Mouse (Mus musculus) kidney, adult 11 months (tissue): ENCODE data around the gene Sorcs3.

Experiments used
- DNase-seq: peaks from one replicate; pipeline ENCODE4 v3.0.0; 2022

The Sorcs3 gene

DNA sequence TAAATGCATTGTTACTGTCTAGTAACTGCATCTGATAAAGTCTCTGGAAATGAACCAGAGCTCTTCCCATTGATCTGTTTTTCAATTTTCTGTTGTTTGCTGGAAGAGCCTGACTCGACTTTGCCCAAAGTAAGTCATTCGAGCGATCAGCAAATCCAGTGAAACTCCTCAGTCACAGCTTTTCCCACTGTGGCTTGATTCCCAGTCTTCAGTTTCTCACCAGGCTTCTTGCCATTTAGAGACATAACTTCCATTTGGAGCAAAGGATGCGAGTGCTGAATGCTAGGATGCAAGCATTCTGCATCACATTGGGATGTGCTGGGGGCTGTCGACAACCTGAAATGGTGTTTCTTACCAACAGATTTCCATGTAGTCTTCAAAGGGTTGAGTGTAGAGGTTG, 521.8 kb downstream of the Sorcs3 start:
- DNase-seq: no peak

DNA sequence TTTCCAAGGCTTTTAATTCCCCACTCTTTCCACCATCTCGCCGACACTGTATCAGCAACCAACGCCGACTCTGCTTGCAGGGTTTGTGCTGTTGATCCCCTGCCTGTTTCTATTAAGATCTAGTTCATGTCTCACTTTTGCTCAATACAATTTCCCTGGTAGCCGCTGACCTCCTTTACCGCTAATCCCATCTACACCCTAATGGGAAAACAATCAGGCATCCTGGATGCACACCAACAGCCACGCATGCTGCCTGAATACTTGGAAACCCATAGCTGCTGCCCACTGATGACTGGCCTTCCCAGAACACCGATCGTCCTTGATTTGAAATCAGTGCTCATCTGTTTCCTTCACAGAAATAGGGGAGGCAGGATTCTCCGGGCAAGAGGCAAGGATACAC, 525.9 kb downstream of the Sorcs3 start:
- no peak for DNase-seq

DNA sequence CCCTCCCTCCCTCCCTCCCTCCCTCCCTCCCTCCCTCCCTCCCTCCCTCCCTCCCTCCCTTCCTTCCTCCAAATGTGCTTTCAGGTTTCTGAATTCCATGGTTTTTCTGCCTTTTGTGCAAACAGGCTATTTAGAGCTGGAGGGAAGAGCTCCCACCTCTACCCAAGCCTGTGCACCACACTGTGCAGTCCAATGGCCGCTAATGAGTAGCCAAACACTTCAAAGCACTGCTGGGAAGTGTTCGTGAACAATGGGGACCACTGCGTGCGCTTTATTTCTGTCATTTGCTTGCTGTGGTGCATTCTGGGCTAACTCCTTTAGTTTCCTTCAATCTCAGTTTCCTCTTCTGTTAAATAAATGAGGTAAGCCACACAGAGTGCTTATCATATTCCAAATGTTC, 528.5 kb downstream of the Sorcs3 start:
- DNase-seq: no peak

DNA sequence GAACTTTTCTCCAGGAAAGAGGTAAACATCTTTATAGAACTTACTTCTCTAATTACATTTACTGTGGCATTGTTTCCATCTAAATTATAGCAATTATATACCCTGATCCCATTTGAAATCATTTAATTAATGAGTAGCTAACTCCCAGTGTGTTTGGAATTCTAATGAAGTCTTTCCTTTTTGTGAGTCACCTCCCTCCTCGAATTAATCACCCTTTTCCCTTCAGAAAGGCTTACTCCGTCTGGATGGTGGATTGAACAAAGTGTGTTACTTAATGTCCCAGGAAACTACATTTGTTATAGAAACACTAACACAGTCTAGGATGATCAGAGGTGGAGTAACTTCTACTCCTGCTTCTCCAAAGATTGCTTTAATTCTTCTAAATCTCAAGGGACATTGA, 531.7 kb downstream of the Sorcs3 start:
- DNase-seq: no peak

DNA sequence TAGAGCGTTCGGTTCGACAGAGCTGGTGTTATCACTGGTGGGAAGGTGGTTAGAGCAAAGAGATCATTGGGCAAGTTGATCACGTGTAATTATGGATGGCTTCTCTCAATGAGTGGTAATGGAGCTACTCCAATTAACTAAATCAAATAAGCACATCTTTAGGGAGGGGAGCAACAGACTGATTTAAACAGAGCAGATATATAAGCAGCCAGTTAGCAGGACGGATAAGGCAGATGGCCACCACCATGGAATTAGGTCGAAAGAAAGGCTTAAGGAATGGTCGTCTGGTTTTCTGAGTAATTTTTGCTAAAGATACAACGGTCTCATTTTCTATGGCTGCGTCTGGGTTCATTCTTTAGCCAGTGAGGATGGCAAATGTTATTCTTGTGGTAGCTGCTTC, 549.3 kb downstream of the Sorcs3 start:
- no peak for DNase-seq

DNA sequence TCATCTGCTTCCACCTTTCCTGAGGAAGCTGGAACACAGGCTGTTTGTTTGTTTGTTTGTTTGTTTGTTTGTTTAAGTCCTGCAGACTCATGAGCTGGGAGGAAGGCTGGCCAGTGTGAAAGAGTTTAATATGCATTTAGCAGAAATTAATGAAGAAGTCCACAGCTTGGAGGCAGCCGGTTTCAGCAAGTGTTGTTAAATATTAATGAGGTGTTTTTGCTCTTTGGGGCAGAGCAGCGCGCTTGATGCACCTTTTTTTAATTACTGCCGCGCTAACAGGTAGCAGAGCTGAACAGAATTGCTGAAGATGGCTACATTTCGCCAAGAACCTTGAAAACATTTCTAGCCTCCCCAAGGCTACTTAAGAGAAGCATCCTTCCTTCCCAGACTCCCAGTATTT, 551.0 kb downstream of the Sorcs3 start:
- peak; percentile 39 for DNase-seq

DNA sequence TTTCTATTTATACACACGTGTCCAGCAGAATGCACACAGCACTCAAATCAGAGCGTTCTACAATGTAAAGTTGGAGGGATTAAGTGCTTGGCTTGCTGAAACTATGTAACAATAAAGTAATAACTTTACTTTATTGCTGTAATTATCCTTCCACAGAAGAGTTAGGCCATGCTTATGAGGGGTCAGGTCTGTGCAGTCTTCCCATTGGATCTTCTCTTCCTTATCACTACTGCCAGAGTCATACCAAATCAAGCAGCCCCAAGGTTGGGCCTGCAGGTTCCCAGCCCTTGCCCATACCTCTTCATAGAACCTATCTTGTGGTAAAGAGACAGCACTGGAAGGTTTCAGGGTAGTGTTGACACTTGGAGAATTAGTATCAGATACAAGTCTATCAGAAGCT, 560.7 kb downstream of the Sorcs3 start:
- no peak for DNase-seq

DNA sequence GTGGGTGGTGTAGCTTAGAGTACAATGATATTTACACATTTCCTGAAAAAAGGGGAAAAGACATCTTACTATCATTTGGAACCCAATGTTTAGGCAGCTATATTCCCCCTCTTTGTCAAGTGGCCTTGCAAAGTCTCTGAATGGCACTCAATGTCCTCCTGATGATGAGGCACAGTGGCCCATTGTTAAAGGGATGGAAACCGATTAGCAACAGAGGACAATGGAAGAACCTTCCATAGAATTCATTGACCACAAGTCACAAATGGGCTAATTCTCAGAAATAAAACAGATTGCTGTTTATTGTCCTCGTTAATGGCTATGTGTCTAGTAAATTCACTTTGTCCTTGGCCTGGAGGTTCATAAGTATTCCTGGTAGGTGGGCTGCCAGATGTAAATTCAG, 565.7 kb downstream of the Sorcs3 start:
- DNase-seq: no peak

DNA sequence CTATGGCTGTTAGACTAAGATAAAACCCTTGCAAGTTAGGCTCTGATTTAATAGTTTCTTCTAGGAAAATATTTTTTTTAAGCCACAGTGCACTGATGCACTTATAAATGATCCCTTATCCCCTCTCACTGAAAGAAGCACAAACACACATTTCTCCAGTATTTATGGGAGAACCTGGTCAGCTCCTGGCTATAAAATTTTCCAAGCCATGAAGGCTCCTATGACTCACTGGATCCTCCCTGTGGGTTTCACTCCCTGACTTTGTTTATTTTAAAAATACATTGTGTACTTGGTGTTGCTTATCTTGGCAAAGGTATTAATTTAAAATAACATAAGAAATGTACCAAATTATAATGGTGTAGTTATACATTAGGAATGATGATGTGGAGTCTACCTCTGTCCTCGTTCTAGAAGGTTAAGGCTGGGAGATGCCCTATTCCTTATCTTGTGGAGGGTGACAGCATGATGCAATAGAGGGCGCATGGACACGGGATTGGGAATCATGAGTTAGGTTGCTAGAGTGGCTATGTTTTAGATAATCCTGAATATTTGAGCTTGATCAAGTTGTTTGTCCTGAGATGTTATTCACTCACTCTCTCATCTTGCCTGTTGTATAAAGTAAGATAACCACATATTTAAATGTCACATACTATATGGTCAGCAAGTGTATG, 573.4 kb downstream of the Sorcs3 start:
- no peak for DNase-seq

DNA sequence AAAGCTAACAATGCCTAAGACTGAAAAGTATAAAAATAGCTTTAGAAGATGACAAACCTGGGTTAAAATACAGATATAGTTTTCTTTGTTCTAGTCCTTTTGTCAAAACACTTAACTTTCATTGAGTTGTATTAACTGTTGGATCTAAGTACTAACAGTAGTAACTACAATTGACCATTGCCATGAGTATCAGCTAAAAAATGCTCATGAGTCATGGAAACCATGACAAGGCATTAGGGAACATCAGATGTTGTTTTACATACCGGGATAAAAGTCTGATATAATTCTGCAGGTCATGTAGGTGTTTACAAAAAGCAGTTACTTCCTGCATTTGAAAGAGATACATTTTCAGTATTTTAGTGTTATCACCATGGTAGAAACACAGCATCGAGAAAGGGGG, 575.0 kb downstream of the Sorcs3 start:
- DNase-seq: no peak

DNA sequence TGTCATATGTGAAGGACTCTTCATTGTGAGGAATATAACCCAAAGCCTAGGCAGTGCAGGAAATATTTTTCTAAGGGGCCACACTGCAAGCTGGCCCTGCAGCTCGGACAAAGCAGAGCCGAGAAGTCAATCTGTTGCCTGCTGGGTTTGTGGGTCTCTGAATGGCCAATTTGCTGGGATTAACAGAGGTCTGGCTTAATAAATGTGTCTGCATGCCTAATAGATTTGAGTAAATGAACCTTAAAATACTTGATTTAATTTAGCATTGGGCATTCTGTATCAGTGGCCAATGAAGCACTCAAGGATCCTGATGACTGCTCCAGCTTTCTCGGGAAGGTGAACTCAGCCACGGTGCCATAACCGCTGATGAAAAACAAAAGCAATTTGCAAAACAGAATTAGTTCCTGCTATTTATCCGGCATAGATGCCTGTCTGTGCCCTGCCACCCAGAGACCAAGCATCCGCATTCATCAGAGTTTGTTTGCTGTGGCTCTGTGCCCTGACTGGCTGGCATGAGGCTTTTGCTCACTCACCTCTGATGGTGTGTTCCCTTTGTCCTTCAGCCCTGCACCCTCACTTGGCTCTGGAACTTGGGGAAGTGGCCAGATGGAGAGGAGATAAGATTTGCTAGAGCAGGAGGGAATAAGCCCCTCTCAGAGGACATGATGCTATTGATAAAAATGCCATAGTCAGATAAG, 576.3 kb downstream of the Sorcs3 start:
- DNase-seq: peak; percentile 65

DNA sequence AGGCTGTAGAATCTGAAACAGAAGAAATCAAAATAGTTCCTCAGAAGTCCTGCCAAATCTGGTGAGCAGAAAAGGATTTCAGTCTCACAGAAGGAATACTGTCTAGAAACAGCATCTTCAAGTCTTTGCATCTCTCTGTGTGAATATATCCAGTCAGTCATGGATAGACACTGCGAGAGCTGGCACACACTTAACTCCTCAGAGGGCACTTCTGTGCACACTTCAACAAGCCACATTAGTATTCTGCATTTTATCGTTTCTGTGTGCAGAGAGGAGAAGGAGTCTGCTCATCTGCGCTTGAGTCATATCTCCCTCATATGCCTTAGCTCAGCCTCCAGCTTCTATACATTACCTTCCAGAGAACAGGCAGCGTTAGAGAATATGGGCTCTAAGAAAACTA, 581.4 kb downstream of the Sorcs3 start:
- DNase-seq: no peak

DNA sequence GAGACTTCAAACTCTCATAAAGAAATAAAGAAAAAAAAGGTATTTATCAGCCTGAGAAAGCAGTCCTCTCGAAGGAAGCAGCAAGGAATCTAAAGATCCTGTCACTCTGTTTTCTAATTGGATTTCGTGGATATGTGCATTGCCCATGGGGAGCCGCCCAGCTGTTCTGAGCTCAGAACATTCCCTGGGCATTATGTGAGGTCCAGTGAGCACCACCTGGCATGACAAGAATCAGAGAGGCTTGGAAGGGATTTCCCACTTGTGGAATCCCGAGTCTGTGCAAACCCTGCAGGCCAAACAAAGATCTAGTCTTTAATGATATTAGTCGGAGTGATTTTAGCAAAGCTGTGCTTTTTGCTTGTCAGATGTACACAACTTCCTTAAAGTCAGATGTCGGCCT, 598.7 kb downstream of the Sorcs3 start:
- DNase-seq: no peak

DNA sequence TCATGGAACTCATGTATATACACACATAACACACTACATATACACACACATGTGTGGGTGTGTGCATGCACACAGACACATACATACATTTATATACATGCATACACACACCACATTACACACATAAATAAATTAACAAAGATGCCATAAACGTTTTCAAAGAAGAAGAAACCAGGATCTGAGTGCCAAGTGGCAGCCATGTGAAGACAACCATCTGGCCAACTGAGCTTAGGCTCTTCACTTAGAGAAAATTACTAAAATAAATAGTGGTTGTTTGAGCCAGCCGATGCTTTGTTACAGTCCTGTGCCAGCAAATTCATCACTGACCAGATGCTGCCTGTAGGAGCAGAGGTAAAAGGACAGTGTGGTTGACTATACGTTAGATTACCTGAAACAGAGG, 605.7 kb downstream of the Sorcs3 start:
- no peak for DNase-seq

DNA sequence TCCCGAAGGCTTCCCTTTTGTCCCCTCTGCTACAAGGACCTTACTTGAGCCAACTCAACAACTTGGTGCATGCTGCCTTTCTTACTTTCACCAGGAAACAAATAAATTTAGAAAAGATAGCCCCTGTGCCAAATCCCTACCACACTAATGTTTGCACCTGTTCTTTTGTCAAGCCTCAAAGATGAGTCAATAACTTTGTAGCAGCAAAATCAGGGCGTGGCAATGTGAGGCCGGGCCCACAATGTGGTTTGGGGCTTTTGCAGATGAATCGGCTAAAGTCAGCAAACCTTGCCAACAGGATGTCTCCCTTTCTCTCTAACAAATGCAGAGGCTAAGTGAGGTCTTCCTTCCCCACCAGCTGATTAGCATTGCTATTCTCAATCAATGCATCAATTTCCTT, 608.0 kb downstream of the Sorcs3 start:
- no peak for DNase-seq

DNA sequence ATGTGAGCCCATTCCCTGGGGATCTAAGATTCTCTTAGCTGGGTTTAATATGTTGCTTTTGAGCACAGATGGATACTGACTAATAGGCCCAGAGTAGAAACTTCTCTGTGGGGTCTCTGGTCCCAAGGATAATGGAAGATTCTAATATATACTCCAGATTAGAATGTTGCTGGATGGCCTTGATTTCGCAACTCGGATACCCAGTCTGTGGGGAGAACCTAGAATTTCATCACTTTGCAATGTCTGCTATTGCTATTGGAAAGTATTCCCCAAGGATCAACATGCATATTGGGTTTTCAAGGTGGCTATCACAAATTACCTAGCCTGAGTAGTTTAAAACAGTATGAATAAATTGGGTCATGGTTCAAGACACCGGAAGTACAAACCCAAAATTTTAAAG, 609.2 kb downstream of the Sorcs3 start:
- no peak for DNase-seq

DNA sequence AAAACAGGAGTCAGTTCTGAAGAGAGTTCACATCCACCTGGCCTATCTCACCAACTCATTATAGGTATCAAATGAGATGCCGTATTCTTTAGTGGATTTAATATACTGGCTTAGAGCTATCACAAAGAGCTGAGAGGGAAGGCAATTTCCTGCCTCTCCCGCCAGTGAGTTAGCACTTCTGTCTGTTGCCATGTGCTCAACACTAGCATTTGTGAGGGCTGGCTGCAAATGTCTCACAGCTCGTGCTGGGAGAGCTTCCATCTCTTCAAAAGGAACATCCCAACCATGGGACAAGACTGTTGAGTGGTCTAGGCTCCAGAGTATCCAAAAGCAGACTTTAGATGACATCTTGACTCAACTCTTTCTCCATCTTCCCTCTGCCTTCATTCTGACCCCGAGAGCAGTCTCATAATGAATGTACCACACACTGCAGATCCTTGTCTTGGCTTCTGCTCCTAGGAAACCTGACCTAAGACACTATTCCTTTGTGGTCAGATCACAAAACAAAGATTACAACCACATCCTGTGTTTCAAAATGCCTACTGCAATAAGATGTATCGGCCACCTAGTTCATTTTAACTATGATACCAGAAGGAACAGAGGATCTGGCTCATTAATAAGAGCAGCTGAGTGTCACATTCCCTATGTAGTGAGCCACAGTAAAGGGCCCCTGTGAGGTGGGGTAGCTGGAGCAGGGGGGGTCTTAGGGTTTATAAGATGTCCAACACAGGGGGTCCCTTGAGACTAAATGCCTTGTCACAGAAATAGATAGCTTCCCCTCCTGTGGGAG, 614.9 kb downstream of the Sorcs3 start:
- no peak for DNase-seq

DNA sequence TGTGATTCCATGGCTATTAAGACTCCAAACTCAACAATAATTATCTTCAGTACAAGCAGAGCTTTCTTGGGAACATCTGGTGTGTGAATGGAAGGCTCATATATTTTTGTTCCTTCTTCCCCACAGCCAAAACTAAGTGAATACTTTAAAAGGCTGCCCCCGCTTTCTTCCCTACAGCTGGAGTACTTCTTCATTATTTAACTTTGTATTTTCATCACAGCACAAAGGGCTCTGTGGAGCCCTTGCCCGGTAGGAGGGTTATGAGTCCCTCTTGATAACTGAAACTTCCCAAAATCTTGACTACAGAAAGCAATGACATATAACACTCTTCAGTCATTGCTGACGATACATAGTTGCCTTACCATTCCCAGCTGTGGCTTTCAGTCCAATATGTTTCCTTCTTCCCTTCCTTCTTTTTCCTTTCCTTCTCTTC, 615.5 kb downstream of the Sorcs3 start:
- no peak for DNase-seq

DNA sequence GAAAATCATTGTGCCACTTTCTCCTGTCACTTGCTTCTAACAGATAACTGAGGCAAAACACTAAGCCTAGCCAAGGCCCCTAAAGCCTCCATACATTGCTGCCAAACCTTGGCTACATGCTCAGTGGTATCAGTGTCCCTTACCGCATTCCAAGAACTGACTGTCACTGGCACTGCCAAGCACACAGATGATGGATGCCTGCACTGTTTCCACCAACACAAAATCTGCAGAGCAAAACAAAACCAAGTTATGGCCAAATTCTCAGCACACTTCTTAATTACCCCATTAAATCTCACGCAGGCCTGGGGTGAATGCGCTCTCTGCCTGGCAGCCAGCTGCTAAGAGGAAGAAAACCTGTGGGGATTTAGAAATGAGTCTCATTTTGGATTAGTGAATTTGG, 628.5 kb downstream of the Sorcs3 start:
- DNase-seq: no peak

DNA sequence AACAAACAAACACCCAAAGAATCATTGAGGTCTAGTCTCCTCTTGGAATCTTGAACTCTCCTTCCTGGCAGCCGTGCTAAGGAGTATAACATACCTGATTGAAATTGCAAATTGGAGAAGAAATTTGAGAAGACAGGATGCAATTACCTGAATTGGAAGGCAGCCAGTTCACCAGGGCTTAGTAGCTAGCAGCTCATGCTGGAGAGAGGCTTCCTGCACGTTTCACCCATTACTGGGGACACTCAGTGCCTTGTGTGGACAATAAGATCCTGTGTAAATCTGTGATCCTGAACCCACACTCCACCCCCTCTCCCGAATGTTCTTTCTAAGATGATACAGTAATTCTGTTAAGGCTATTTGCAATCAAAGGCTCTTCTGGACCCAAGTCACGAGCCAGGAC, 633.6 kb downstream of the Sorcs3 start:
- DNase-seq: no peak

DNA sequence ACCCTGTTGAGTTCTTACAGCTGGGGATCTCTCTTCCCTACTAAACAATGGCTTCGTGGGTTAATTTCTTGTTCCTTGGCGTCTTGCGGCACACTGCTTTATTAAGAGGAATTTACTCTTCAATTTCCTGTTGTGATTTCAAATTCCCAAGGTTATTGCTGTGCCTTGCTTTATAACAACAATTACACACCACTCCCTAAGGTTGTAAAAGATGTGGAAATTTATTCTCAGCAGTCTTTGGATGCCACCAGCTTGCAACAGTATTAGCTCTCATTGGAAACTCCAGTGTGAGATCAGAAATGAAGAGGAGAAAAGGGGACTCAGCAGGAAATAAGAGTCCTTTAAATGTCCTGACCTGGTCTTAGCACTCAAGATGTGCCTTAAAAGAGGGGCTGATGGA, 641.9 kb downstream of the Sorcs3 start:
- no peak for DNase-seq

DNA sequence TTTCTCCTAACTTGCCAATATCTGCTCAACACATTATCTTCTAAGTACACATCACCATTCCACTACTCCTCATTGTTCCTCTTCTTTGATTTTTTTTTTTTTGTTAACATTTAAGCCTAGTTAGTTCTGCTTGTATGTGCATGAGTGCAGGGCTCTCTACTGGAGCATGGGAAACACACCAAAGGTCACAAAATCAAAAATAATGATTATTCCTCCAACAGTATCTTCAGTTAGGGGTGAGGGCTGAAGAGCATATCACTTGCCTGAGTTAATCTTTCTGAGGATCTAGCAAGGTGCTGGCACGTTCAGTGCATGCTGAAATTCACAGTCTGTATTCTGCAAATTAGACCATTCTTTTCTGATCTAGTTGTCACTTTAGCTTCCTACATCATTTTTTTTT, 644.6 kb downstream of the Sorcs3 start:
- no peak for DNase-seq
